Mouse (Mus musculus): ENCODE data around the gene Lmbrd1. TPM values are rescaled to one million over a fixed set of nuclear protein-coding genes. Genes with fewer than 3 reads are reported as not detected.

Lmbrd1 gene
- polyA plus RNA-seq, 1 experiment from 2014 or later, result 12.0 TPM

DNA sequence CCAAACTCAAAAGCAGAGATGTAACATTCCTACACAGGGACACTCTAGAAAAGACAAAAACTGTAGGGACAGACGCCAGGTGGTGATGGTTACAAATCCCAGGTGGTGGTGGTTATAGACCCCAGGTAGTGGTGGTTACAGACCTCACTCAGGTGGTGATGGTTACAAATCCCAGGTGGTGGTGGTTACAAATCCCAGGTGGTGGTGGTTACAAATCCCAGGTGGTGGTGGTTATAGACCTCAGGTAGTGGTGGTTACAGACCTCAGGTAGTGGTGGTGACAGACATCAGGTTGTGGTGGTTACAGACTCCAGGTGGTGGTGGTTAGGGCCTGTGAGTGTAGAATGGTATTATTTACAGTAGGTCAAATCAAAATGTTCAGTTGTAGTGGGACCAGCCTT, 5.5 kb downstream of the Lmbrd1 start:
- H3K36me3 ChIP-seq (replicated peaks), result no peaks in the 10 kb centered on the region
- WGBS (ENCODE audit: insufficient replicate concordance), result 43% methylated on average over 1 of the region's 1 CpGs
- H3K4me1 ChIP-seq (replicated peaks), result peaks cover 7% of the 10 kb centered on the region
- no peak overlapping the region for H3K4me3 ChIP-seq (replicated peaks)
- no peaks in the 10 kb centered on the region for H3K9me3 ChIP-seq (replicated peaks)
- no peak overlapping the region for H3K27ac ChIP-seq (replicated peaks)
- no peaks in the 10 kb centered on the region for H3K27me3 ChIP-seq
- no peak overlapping the region for H3K4me2 ChIP-seq
- H3K9ac ChIP-seq, result no peak overlapping the region
- ATAC-seq (ENCODE audit: insufficient read depth), result peak; percentile 87

DNA sequence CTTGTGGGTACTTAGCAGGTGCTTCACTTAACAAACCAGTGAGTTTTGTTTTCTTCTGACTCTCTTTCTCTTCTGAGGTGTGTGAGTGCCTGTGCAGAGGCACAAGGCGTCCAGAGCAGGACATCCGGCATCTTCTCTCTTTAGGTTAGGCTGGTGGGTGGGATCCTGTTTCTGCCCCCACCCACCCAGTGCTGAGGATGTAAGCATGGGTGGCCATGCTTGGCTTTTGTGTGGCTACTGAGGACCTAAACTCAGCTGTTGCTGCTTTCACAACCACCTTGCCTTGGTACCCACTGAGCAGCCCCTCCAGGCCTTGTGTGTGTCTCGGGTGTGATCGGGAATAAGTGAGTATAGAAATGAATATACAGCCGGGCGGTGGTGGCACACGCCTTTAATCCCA, 7.2 kb downstream of the Lmbrd1 start:
- no peaks in the 10 kb centered on the region for H3K27me3 ChIP-seq
- H3K4me1 ChIP-seq (replicated peaks), result no peaks in the 10 kb centered on the region
- ATAC-seq (ENCODE audit: insufficient read depth), result no peak
- H3K9me3 ChIP-seq (replicated peaks), result no peaks in the 10 kb centered on the region
- no peaks in the 10 kb centered on the region for H3K36me3 ChIP-seq (replicated peaks)
- no peak overlapping the region for H3K4me3 ChIP-seq (replicated peaks)
- no peak overlapping the region for H3K9ac ChIP-seq
- no peak overlapping the region for H3K27ac ChIP-seq (replicated peaks)
- 85% methylated on average over 7 of the region's 7 CpGs for WGBS (ENCODE audit: insufficient replicate concordance)
- H3K4me2 ChIP-seq, result no peak overlapping the region

DNA sequence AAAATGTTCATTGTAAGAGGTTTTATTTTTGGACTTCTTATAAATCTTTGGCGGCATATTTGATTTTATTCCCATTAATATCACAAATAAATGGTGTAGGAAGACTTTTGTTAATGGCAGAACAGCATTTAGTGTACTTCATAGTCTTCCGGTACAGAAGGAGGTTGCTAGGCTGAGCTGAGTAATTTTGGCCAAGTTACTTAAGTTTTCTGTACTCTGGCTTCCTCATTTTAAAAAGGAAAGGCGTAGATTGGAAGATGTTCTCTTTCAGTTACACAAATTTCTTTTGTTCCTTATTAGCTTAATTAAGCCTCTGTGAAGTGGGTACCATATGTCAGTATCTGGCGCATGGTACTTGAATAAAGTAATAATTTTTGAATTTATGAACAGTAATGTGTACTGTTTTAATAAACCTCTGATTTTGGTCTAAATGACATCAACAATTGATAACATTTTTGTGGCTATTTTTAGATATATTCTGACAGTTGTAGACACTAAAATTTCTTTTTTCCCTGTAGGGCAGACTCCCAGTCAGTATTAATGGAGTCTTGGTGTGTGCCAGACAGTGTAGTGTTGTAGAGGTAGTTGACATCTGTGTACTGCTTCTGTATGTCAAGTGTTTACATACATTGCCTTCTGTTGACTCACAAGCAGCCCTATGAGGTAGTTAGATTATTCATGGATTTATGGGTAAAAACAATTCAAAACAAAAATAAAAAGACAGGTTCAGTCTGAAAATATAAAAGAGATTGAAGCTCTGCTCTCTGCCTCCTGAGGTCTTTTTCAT, 8.0 kb downstream of the Lmbrd1 start:
- ATAC-seq (ENCODE audit: insufficient read depth), result no peak
- no peaks in the 10 kb centered on the region for H3K36me3 ChIP-seq (replicated peaks)
- H3K4me2 ChIP-seq, result no peak overlapping the region
- H3K9me3 ChIP-seq (replicated peaks), result no peaks in the 10 kb centered on the region
- H3K4me1 ChIP-seq (replicated peaks), result no peaks in the 10 kb centered on the region
- H3K27ac ChIP-seq (replicated peaks), result no peak overlapping the region
- H3K27me3 ChIP-seq, result no peaks in the 10 kb centered on the region
- no peak overlapping the region for H3K4me3 ChIP-seq (replicated peaks)
- WGBS (ENCODE audit: insufficient replicate concordance), result 71% methylated on average over 4 of the region's 4 CpGs
- H3K9ac ChIP-seq, result no peak overlapping the region

DNA sequence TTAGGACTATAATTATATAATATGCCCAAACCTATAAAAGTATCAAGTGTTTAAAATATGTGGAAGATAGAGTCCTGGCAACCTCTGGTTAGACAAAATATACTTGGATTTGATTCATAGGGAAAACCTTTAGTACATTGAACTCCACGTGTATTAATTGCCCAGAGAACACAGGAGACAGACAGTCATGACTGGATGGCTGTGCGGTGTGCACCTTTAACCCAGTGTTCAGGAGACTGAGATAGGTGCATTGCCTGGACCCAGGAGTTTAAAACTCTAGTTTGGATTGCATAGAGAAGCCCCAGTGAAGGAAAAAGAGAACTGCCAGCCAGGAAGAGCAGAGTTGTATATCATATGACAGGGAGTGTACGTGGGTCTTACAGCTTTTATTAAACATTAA, 19.2 kb downstream of the Lmbrd1 start:
- Histone ChIP-seq H3K9ac (no peak overlapping the region), H3K27ac (replicated peaks) (no peak overlapping the region), H3K27me3 (no peaks in the 10 kb centered on the region), H3K36me3 (replicated peaks) (no peaks in the 10 kb centered on the region), H3K4me1 (replicated peaks) (peaks cover 15% of the 10 kb centered on the region), H3K4me3 (replicated peaks) (no peak overlapping the region), H3K4me2 (no peak overlapping the region), H3K9me3 (replicated peaks) (no peaks in the 10 kb centered on the region)
- 68% methylated on average over 3 of the region's 3 CpGs for WGBS (ENCODE audit: insufficient replicate concordance)
- no peak for ATAC-seq (ENCODE audit: insufficient read depth)

DNA sequence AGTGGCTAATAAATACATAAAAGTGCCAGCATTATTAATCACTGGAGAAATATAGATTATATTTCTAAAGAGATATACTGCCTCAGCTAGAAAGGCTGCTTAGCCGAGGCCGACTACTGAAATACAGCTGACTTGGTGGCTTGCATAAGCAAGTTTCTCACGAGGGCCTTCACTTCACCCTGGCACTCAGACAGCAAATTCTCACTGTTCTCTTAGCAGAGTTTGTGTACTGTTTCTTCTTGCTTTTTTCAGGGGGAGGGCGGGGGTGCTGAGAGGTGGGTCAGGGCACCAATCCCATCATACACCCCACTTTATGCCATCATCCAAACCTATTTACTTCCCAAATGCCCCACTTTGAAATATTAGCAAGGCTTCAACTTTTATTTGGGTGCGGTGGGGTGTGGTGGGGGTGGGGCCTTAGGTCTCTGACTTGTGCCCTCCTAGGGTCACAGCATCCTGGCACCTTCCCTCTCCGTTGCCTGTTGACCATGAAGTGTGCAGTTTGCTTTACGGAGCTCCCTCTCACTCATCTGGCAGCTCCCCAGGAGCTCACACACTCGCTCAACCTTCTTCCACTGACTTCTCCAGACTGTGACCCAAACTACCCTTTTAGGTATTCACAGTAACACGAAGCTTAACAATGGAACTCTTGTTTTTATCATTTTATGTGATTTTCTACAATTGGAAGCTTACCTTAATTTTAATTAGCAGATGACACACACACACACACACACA, 19.9 kb downstream of the Lmbrd1 start:
- WGBS (ENCODE audit: insufficient replicate concordance), result 70% methylated on average over 9 of the region's 9 CpGs
- Histone ChIP-seq H3K36me3 (replicated peaks) (no peaks in the 10 kb centered on the region), H3K9ac (no peak overlapping the region), H3K4me3 (replicated peaks) (no peak overlapping the region), H3K27ac (replicated peaks) (no peak overlapping the region), H3K4me2 (no peak overlapping the region), H3K9me3 (replicated peaks) (no peaks in the 10 kb centered on the region), H3K27me3 (no peaks in the 10 kb centered on the region), H3K4me1 (replicated peaks) (peaks cover 15% of the 10 kb centered on the region)
- ATAC-seq (ENCODE audit: insufficient read depth), result no peak

DNA sequence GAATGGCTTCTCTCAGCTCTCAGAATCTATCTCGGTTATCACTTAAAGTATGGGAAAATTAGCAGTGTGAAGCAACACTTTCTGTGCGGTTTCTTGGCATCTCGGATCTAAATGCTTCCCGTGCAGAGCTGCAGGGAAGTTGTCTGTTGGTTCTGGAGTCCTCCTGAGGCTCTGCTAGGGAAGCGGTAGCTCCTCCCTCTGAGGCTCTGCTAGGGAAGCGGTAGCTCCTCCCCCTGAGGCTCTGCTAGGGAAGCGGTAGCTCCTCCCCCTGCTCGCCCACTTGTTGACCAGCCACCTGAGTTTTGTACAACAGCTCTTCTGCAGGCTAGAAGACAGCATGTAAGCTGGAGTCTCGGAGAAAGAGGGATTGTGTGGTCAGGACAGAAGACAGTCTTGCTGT, 20.9 kb downstream of the Lmbrd1 start:
- Histone ChIP-seq H3K27ac (replicated peaks) (no peak overlapping the region), H3K27me3 (no peaks in the 10 kb centered on the region), H3K9me3 (replicated peaks) (no peaks in the 10 kb centered on the region), H3K36me3 (replicated peaks) (no peaks in the 10 kb centered on the region), H3K9ac (no peak overlapping the region), H3K4me2 (peak overlapping the region; percentile 40; the same call in 1 of the 2 replicates), H3K4me3 (replicated peaks) (no peak overlapping the region), H3K4me1 (replicated peaks) (peaks cover 15% of the 10 kb centered on the region)
- WGBS (ENCODE audit: insufficient replicate concordance), result 10% methylated on average over 9 of the region's 9 CpGs
- ATAC-seq (ENCODE audit: insufficient read depth), result peak; percentile 78

DNA sequence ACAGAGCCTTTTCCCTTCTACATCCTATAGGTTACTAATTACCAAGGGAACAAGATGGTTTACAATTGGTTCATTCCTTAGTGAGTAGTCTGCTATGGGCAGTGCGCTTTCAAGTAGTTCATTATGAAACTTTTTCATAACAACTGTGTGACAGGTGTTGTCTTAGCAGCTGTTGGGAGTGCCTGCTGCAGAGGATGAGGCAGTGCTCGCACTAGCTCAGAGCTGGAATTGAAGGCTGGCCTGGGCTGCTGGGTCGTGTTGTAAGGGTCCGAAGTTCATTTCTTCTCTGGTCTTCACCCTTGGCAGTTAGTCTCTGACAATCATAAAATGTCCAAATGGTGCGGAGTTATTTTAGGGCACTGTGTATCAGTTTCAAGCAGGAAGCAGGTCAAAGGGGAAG, 21.8 kb downstream of the Lmbrd1 start:
- Histone ChIP-seq H3K4me1 (replicated peaks) (peaks cover 15% of the 10 kb centered on the region), H3K9ac (no peak overlapping the region), H3K27ac (replicated peaks) (no peak overlapping the region), H3K9me3 (replicated peaks) (no peaks in the 10 kb centered on the region), H3K4me2 (no peak overlapping the region), H3K27me3 (no peaks in the 10 kb centered on the region), H3K4me3 (replicated peaks) (no peak overlapping the region), H3K36me3 (replicated peaks) (no peaks in the 10 kb centered on the region)
- WGBS (ENCODE audit: insufficient replicate concordance), result 60% methylated on average over 5 of the region's 5 CpGs
- peak; percentile 42; the same call in 1 of the 2 replicates for ATAC-seq (ENCODE audit: insufficient read depth)

DNA sequence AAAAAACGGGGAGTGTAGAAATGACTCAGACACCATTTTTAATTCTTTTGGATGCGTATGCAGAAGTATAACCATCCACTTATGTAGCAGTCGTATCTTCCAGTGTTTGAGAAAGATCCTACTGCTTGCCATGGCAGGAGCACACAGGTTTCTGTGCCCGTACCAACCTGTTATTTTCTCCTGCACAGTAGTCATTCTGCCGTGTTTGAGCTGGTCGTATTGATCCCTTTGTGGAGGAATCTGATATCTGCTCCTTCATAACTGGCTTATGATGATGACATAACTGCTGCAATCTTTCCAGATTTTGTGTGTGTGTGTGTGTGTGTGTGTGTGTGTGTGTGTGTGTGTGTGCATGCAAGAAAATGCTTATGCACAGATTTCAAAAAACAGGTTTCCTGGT, 25.4 kb downstream of the Lmbrd1 start:
- H3K27ac ChIP-seq (replicated peaks), result no peak overlapping the region
- H3K9me3 ChIP-seq (replicated peaks), result no peaks in the 10 kb centered on the region
- H3K4me3 ChIP-seq (replicated peaks), result no peak overlapping the region
- H3K4me1 ChIP-seq (replicated peaks), result peaks cover 12% of the 10 kb centered on the region
- H3K36me3 ChIP-seq (replicated peaks), result no peaks in the 10 kb centered on the region
- no peaks in the 10 kb centered on the region for H3K27me3 ChIP-seq
- no peak overlapping the region for H3K4me2 ChIP-seq
- H3K9ac ChIP-seq, result no peak overlapping the region
- WGBS (ENCODE audit: insufficient replicate concordance), result 57% methylated on average over 6 of the region's 6 CpGs
- ATAC-seq (ENCODE audit: insufficient read depth), result no peak

DNA sequence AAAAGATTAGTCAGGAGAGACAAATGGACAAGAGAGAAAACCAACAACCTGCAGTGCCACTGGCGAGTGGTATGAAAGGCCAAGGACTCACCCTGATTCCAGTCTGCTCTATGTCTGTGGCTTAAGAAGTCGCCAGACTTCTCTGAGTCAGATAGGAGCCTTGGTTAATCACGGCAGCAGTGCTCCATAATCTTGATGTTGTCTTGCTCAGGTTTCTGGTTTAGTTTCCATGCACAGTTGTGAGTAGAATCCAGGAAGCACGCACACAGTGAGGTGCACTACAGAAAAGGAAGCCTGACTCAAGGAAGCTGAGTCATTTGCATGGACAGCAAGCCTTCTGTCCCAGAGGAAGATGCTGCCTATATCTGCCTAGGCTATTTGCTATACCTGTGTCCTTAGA, 37.9 kb downstream of the Lmbrd1 start:
- no peaks in the 10 kb centered on the region for H3K27me3 ChIP-seq
- no peak overlapping the region for H3K4me3 ChIP-seq (replicated peaks)
- peaks cover 28% of the 10 kb centered on the region for H3K36me3 ChIP-seq (replicated peaks)
- WGBS (ENCODE audit: insufficient replicate concordance), result 79% methylated on average over 4 of the region's 4 CpGs
- H3K4me2 ChIP-seq, result no peak overlapping the region
- no peaks in the 10 kb centered on the region for H3K9me3 ChIP-seq (replicated peaks)
- ATAC-seq (ENCODE audit: insufficient read depth), result no peak
- H3K4me1 ChIP-seq (replicated peaks), result no peaks in the 10 kb centered on the region
- H3K27ac ChIP-seq (replicated peaks), result no peak overlapping the region
- no peak overlapping the region for H3K9ac ChIP-seq

DNA sequence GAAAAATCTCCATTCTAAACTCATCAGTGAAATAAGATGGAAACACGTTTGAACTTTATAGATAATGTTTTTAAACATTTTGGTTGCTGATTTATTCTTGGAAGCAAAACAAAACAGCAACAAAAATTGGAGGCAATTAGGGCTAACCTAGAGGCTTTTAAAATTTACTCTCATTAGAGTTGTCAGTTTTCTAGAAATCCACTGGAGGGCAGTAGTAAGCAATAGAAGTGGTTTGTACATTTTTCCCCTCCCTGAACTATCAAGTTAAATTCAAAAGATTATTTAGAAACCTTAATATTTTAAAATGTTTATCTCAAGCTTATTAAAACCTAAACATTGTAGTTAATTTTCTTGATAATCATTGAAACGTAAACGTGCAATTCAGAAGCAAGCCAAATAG, 41.2 kb downstream of the Lmbrd1 start:
- no peaks in the 10 kb centered on the region for H3K27me3 ChIP-seq
- H3K4me2 ChIP-seq, result no peak overlapping the region
- no peak overlapping the region for H3K4me3 ChIP-seq (replicated peaks)
- H3K9me3 ChIP-seq (replicated peaks), result no peaks in the 10 kb centered on the region
- H3K9ac ChIP-seq, result no peak overlapping the region
- H3K4me1 ChIP-seq (replicated peaks), result no peaks in the 10 kb centered on the region
- 45% methylated on average over 3 of the region's 3 CpGs for WGBS (ENCODE audit: insufficient replicate concordance)
- H3K36me3 ChIP-seq (replicated peaks), result peaks cover 28% of the 10 kb centered on the region
- ATAC-seq (ENCODE audit: insufficient read depth), result no peak
- H3K27ac ChIP-seq (replicated peaks), result no peak overlapping the region

DNA sequence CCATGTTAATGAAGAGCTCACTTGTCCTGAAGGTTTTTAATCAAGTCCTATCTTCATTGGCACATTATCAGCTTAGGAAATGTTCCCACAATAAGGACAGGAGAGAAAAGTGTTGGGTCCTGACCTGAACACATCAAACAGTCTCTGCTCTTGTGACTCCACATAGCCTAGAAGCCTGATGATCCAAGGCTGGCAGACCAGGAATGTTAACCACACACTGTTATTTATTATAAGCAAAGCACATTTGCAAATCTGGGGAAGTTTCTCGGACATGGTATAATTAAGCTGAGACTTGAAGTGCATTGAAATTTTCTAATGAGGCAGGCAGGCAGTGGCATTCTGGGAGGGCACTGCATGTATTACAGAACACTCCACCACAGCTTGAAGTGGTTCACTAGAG, 41.8 kb downstream of the Lmbrd1 start:
- Histone ChIP-seq H3K4me1 (replicated peaks) (no peaks in the 10 kb centered on the region), H3K9ac (no peak overlapping the region), H3K27me3 (no peaks in the 10 kb centered on the region), H3K9me3 (replicated peaks) (no peaks in the 10 kb centered on the region), H3K4me2 (no peak overlapping the region), H3K27ac (replicated peaks) (no peak overlapping the region), H3K36me3 (replicated peaks) (peaks cover 22% of the 10 kb centered on the region), H3K4me3 (replicated peaks) (no peak overlapping the region)
- 67% methylated on average over 1 of the region's 1 CpGs for WGBS (ENCODE audit: insufficient replicate concordance)
- no peak for ATAC-seq (ENCODE audit: insufficient read depth)
